Mouse (Mus musculus) frontal cortex, postnatal 25 days (tissue): ENCODE data around the gene Tcp11.
A peak's percentile ranks its signal among the peaks of the same experiment; 100 is the strongest.

Experiments
- DNase-seq, 2 experiments: peaks; one replicate each; pipeline ENCODE4 v3.0.0; 2022; ENCODE audit warnings: low spot score in 2 of 2

Gene Tcp11

DNA sequence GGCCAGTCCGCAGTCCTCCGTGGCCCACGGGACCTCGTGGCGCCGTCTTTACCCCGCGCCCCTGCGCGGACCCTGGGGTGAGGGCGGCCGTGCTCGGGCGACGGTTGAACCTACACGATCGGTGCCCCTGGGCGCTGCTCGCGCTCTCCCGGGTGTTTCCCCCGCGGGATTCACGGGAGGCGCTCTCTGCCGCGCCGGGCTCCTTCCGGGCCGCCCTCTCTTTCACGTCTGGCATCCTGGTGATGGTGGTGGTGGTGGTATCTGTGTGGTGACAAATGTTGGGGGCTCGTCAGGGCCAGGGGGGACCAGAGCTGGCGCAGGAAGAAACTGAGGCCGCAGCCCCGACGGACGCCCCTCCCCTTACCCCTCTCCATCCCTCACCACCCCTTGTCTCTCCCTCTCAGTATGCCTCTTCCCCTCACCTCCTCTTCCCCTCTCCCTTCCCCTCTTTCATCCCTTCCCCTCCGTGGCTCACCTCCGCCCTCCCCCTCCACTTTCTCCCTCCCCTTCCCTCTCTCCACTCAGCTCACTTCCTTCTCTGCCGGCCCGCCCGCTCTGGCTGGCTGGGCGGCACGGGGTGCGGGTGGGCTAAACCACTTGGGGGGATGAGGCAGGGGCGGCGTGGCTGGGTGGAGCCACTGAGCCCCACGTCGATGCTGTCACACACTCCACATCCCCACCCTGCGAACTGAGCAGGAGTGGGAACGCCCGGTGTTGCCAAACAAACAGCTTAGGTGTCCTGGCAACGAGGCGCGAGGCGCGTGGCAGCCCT is at the start of gene Tcp11:
TSS of gene Tcp11 (minus strand) at position 595 of the 772 bp plus-strand sequence.
- no peak for DNase-seq

DNA sequence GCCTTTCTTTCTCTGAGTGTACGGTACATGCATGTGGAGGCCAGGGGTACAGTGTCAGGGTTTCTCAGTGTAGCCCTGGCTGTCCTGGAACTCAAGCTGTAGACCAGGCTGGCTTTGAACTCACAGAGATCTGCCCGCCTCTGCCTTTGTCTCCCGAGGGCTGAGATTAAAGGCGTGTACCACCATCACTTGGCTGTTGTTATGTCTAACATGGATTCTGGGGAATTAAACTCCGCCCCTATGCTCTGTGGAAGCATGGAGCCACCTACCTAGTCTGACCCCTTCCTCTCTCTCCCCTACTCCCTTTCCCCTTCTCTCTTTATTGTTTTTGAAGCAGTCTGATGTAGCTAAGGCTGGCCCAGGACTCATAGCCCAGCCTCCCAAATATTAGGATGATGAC is 49.4 kb upstream of the Tcp11 start:
- DNase-seq = no peak

DNA sequence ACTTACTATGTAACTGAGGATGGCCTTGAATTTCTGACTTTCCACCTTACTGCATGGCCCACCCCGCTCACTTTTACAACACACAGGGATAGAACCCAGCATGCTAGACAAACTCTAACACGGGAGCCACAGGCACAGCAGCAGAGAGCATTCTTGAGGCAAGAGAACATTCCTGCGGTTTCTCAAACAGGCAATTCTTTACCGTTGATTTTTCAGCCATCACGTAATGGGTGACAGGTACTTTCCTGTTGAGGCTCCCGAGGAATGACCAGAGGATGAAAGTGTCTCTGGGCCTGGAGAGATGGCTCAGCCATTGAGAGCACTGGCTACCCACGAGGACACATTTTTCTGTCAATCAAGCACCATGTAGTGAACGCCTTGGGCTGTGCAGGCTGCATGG is 43.9 kb upstream of the Tcp11 start:
- DNase-seq = no peak

DNA sequence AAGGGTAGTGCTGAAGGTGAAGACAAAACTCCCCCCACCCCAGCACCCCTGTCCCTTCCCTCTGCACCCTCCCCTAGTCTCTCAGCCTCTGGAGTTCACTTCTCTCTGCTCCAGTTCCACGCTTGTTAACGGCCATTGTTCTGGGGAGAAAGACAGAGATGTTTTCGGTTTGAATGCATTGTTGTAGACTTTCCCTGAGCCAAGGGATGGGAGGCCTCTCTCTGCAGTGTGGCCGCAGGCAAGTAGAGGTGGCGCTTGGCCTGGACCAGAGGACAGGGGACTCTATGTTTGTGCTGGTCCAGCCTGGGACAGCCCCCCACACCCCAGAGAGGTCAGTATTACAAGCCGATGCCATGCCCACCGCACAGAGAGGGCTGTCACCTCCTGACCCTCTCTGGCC is 43.2 kb upstream of the Tcp11 start:
- DNase-seq = no peak

DNA sequence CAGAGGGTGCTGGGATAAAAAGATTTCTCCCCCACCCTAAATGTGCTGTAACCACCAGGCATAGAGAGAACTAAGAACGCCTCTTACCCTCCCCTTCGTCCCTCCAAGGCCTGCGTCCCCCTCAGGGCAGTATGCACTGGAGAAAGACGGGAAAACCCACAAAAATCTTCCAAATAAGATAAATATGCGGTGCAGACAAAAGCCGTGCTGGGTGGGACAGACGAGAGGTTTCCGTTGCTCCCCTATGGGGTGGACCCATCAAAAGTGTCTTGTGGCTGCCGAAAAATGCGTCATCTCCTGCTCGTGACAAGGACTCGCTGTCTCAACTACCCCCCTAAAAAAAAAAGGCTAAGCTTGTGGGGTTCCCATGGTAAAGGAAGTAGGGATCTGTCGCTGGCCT is 42.5 kb upstream of the Tcp11 start:
- DNase-seq = no peak

DNA sequence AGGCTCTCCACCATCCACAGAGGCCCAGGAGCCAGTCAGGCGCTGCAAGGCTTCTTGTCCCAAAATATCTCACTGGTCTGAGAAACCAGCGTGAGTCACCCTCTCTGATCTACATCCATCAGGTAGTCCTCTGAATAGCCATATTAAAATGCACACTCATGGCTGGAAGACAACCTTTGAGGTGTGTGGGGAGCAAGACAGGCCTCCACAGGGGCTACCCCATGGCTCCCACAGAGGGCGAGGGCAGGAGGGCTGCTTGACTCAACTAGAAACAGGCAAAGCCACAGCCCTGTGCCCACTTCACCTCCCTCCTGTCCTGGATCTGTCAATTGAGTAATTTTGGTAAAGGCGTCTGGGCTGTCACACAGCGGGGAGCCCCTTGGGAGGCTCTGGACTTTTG is 40.0 kb upstream of the Tcp11 start:
- no peak for DNase-seq

DNA sequence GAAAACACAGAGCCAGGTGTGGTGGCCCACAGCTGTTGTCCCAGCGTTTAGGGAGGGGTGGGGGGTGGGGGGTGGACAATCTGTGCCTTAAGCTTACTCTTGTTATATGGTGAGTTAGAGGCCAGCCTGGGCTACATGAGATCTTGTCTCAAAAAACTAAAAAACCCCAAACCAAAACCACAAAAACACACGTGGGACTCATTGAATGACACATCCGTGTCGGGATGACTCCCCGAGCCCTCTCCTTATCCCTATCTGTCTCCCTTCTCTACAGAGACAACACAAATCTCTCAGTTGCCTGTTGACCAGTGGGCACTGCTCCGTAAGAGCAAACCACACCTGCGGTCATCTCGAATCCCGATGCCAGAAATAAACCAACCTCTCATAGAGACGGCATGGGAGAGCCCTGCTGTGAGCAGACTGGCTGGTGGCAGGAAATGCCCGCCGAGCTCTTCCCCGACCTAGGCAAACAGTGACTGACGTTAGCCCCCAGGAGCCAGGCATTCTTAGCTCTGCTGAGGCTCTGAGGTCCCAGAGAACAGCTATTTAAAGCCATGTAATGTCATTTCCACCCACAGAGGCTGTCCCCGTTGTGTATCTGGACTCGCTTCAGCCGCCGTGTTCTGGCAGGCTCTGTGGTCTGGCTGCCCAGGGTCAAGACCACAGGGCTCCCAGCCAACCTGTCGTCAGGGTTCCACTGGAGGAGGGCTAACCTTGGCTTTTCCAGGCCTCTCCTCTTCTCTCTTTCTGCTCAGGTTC is 37.2 kb upstream of the Tcp11 start:
- no peak for DNase-seq

DNA sequence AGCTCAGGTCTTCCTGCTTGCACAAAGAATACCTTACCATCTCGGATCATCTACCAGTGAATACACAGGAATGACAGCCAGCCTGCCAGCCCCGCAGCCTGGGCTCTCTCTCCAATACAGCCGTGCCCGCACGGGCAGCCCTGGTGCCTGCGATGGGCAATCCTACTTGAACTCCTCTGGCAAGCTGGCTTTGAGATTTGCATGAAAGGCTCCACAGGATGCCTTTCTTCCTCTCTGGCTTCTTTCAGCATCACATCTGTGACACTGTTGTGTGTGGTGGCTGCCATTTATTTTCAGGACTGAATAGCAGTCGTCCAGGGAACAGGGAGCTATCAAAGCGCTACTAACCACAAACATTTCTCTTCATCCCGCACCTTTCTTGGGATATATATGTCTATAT is 35.9 kb upstream of the Tcp11 start:
- no peak for DNase-seq

DNA sequence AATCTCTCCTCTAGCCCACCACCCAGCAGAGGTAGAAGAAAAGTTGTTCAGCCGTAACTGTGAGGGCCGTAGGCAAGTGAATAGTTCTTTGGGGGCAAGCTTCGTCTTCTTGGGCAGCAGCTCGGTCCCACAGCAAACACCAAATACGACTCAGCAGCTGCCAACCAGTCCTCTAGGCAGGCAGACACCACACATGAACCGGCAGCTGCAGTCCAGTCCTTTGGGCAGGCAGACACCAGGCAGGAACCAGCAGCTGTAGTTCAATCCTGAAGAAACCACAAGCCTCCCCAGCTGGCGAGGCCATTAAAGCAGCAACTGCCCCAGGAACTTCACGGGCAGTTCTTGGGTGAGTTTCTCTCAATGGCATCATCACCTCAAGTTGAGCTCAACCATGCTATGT is 31.8 kb upstream of the Tcp11 start:
- no peak for DNase-seq

DNA sequence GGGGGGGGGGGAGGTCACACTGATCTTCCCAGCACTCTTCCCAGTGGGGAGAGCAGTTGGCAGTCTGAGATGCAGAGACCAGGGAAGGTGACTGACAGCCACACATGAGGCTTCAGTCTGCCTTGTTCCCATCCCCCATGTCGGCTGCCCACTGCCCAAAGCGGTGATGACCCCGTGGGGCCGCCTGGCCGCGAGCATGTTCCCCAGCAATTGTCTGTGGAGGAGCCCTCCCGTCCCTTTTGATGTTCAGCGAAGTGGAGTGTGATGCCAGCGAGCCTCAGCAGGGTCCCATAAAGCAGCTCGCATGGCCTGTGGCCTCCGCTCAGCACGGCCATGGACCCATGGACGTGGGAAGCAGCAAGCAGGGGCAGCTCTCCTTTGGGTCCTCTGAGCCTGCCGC is 26.8 kb upstream of the Tcp11 start:
- no peak for DNase-seq

DNA sequence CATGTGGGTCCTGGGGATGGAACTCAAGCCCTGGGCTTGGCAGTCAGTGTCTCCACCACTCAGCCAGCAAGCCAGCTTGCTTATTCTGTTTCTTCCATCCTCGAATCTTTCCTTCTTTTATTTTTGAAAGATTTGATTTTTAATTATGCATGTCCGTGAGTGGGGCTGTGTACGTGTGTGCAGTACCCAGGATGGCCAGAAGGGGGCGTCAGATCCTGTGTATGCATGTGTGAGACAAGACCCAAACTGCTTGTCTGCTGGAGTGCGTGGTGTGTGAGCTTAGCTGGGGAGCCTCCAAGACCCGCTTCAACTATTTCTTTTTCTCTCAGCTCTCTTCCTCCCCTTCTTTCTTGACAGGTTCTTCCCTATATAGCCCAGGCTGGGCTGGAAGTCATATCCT is 25.9 kb upstream of the Tcp11 start:
- no peak for DNase-seq

DNA sequence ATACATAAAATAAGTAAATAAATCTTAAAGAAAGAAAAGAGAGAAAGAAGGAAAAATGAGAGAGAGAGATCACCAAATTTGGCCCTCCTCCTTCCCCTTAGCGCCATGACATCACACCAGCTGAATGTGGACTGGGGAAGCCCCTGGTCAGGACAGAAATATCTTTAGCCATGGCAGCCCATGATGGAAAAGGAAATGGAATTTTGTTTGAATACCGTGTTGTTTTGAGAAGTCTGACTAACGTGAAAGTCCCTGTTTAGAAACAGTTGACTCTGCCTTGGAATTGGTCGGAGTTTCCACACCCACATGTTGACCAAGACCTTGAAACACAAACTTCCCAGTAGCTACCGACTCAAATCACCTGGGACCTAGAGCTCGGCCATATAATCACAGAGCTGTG is 24.0 kb upstream of the Tcp11 start:
- DNase-seq = no peak

DNA sequence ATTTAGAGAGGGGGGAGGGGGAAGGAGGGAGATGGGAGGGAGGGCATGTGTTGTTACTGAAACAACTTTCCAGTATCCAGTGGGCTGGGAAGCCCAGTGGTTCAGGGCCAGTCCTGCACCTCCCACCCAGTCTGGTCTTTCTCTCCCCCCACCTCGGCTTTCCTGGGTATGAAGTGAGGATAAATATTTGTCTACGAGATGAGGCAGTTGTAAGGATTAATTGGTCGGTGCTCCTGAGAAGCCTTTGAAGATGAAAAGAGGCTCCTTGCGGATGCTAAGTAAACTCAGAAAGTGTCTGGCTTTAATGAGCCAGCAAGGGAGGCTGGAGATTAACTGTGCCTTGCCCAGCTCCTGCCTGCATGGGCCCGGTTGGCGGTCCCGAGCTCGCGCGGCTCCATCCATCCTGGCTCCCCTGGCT is 21.5 kb upstream of the Tcp11 start:
- no peak for DNase-seq

DNA sequence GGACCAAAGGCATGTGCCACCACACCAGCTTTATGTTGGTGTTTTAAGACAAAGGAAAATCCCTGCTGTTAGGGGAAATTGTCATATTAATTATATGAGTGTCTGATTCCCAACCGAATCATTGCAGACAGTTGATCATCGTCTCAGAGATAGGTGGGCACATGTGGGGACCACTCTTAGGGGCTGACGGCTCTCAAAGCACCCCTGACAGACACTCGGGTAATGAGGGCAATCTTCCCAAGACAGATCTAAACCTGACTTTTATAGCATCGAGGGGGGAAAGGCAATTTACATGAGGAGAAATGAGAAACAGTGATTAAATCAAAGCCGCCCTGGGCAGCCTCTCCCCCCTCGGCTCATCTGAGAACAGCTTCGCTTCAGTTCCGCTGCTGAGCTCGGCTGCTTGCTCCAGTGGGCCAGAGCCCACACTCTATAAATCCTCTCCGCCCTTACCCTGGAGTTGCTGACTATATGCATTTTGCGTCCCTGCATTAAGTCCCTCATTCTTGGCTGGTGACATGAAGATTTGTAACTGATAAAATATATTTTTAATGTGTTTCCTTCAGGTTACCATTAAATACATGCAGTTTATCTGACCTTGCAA is 20.9 kb upstream of the Tcp11 start:
- no peak for DNase-seq

DNA sequence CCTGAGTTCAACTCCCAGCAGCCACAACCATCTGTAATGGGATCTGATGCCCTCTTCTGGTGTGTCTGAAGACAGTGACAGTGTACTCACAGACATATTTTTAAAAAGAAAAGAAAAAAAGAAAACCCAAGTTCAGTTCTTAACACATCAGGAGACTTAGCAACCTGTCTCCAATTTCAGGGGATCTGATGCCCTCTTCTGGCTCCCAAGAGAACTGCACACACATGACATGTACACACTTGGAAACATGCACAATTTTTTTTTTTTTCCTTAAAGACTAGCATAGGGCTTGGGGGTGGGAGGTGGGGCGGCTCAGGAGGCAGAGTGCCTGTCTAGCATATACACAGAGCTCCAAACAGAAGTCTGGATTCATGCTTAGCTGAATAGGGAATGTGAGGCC is 20.2 kb upstream of the Tcp11 start:
- no peak for DNase-seq

DNA sequence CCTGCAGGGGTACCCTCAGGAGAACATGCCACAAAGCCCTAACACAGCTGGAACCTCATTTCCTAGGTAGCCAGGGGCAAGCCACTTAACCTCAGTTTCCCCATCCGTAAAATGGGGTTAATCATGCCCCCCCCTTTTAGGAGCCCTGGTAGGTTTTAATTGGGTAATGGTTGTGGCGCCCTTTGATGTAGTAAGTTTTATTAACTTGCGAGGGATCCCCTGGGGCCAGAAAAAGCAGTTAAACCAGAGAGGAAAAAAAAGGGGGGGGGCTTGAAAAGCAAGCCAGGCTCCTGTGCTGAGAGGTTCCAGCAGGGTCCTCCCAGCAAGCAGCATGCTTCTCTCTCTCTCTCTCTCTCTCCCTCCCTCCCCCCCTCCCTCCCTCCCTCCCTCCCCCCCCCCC is 18.6 kb upstream of the Tcp11 start:
- no peak for DNase-seq

DNA sequence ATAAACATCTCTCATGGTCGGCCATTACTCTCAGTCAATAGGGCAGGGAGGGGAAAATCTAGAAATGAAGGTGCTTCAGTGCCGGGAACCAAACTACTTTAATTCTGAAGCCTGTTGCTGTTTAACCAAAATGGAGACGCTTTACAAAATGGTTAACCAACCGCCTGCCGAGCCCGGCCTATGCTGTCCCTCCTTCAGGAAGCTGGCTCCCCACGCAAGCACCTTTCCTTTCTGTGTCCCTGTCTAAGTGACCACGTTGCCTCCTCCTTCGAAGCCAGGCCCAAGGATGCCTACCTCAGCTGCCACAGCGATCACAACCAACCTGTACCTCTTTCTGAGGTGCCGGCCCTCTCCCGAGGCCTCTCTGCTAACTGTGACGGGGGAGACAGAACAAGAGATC is 16.9 kb upstream of the Tcp11 start:
- DNase-seq = no peak

DNA sequence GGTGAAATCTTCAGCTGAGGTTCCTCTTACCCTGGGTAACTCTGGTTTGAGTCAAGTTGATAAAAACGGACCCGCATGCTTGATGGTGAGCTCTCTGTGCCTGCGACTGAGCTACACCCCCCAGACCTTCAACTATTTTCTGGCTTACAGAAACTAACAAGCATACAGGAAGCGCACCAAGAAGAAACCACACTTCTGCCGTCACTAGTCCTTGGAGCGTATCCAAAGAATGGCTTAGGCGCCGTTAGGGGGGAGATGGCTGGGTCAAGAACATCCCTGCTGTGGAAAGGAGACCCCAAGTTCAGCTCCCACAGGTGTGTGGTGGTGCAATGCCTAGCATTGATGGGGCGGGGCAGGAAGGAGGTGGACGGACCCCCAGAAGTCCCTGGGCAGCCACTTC is 16.0 kb upstream of the Tcp11 start:
- no peak for DNase-seq

DNA sequence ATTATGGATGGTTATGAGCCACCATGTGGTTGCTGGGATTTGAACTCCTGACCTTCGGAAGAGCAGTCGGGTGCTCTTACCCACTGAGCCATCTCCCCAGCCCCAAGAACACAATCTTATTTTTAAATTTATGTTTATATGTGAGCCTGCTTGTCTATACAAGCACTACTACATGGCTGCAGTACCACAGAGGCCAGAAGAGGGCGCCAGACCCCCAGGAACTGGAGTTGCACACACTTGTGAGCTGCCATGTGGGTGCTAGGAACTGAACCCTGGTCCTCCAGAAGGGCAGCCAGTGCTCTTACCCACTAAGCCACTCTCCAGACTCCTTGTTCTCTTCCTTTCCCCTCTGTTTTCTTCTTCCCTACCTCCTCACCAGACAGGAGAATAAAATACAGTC is 13.4 kb upstream of the Tcp11 start:
- no peak for DNase-seq

DNA sequence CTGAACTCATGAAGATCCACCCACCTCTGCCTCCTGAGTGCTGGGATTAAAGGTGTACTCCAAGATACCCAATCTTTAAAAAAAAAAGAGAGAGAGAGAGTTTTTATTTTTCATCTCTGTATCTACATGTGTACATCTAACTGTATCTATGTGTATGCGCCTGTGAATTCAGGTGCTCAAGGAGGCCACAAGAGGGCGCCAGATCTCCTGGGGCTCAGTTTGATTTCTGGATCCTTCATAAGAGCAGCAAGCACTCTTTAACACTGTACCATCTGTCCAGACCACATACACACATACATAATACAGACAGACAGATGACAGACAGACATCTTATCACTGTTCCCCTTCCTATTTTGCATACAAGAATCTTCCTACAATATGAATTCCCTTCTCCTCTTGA is 11.9 kb upstream of the Tcp11 start:
- DNase-seq = no peak

DNA sequence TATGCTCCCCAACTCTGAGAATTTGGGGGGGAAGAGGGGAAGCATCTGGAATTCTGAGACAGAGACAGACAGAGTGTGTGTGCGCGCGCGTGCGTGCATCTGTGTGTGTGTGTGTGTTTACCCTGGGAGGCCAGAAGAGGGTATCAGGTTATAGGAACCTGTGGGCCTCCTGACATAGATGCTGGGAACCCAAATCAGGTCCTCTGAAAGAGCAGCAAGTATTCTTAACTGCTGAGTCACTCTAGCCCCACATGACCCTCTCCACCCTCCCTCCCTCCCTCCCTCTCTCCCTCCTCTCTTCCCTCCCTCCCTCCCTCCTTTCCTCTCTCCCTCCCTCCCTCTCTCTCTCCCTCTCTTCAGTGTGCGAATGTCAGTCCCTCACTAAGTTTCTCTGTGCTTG is 8.3 kb upstream of the Tcp11 start:
- DNase-seq = no peak

DNA sequence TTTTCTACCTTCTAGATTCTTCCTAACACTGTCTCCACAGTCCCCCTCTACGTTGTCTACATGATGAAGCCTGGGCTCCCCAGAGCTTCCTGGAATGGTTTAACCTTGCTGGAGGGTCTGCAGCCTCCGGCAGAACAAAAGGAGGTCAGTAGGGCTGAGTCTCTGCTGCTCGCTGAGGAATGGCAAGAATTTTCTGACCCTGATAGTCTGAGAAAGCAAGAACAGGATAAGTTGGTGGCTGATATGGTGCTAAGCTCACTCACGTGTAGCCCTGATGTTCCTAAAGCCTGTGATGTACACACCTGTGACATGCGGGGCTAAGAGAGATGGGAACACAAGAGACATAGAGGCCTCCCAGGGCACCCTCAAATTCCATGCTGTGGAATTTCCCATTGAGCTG is 7.0 kb upstream of the Tcp11 start:
- DNase-seq = no peak

DNA sequence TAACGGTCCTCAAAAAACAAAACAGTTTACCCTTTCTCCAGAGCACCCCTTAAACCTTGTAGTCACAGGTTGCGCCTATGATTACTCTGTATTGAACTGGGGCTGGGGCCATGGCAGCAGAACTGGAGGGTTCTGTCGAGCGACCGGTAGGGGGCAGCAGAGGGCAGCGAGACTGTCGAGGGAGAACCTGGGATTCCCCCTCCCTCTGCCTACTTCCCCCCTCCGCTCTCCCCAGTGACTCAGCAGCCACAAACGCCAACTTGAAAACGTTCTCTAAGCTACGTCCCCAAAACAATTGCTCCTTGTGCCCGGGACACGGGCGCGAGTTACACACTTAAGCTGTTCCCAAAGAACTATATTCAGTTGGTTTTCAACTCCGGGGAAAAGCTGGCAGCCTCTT is 4.5 kb upstream of the Tcp11 start:
- peak; percentile 76 to 84 for DNase-seq
